Mouse (Mus musculus): Measurements from ENCODE around the gene Ubash3a. TPM values are rescaled to one million over a fixed set of nuclear protein-coding genes. Genes with fewer than 3 reads are reported as not detected.

Ubash3a gene
- total and polyA plus RNA-seq, 3 experiments = 27.6 to 57.4 (median 30.2) TPM

DNA sequence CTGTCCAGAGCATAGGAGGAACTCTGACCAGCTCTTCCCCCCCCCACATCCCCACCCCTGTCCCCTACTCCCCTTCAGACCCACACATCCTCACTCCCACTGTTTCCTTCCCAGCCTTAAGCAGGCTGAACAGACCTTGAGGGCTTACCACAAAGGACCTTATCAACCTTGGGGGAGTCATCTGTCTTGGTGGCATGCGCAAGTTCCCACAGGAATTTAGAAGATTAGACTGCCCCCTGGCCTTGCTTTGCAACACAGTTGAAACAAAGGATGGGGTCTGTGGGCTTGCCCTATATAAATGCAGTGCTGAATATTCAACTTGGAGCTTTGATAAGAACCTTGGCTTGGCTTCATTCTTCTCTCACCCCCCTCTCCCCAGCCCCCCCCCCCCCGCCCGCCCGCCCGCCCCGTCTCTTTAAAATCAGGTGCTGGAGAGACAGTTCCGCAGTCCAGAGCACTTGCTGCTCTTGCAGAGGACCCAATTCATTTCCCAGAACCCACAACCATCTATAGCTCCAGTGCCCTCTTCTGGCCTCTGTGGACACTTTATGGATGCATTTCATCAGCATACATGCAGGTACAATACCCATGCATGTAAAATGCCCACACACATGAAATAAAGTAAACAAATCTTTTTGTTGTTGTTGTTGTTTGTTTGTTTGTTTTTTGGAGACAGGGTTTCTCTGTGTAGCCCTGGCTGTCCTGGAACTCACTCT is 63.6 kb downstream of the Ubash3a start:
- H3K9me3 ChIP-seq (replicated peaks; ENCODE audit: insufficient read depth, low read length) = no peaks in the 10 kb centered on the region
- H3K9ac ChIP-seq (ENCODE audit: control insufficient read depth, low read depth, low read length, poor library complexity, severe bottlenecking) = no peak overlapping the region
- no peak for DNase-seq (ENCODE audit: low read depth, low spot score)
- H3K36me3 ChIP-seq (ENCODE audit: control insufficient read depth in 1 of 2, insufficient read depth in 2 of 2, low read length in 2 of 2) = peaks cover 0 to 4% of the 10 kb centered on the region in 2 experiments; a peak in 2 of 4 replicates
- no peaks in the 10 kb centered on the region for H3K79me2 ChIP-seq (ENCODE audit: control insufficient read depth, insufficient read depth, low read length, poor library complexity)
- peaks cover 2 to 19% of the 10 kb centered on the region in 2 experiments; a peak in 3 of 4 replicates for H3K4me1 ChIP-seq (ENCODE audit: control insufficient read depth in 1 of 2, insufficient read depth in 2 of 2, low read length in 2 of 2)
- no peak for TF ChIP-seq RCOR1 (IDR thresholded peaks at IDR 0.05; ENCODE audit: low read depth, low read length)
- TF ChIP-seq SIN3A (IDR thresholded peaks at IDR 0.05; ENCODE audit: low read length) = no peak
- TF ChIP-seq POLR2AphosphoS5 (IDR thresholded peaks at IDR 0.05; ENCODE audit: borderline replicate concordance, low read depth, low read length) = no peak
- TF ChIP-seq CTCF (IDR thresholded peaks at IDR 0.05 in 2 of 3, conservative IDR thresholded peaks at IDR 0.05 in 1 of 3; ENCODE audit: control insufficient read depth in 1 of 3, insufficient read depth in 1 of 3, low read depth in 2 of 3, low read length in 3 of 3, poor library complexity in 1 of 3, severe bottlenecking in 1 of 3) = peak in 1 of 3 experiments; percentile 11; a peak in 1 of 6 replicates
- no peaks in the 10 kb centered on the region for H3K27me3 ChIP-seq (ENCODE audit: control insufficient read depth in 1 of 2, insufficient read depth in 2 of 2, low read length in 2 of 2)
- no peak overlapping the region for H3K4me3 ChIP-seq (ENCODE audit: control insufficient read depth in 1 of 2, insufficient read depth in 1 of 2, low read depth in 2 of 2, low read length in 2 of 2)
- no peak overlapping the region for H3K27ac ChIP-seq (ENCODE audit: control insufficient read depth, low read depth, low read length)

DNA sequence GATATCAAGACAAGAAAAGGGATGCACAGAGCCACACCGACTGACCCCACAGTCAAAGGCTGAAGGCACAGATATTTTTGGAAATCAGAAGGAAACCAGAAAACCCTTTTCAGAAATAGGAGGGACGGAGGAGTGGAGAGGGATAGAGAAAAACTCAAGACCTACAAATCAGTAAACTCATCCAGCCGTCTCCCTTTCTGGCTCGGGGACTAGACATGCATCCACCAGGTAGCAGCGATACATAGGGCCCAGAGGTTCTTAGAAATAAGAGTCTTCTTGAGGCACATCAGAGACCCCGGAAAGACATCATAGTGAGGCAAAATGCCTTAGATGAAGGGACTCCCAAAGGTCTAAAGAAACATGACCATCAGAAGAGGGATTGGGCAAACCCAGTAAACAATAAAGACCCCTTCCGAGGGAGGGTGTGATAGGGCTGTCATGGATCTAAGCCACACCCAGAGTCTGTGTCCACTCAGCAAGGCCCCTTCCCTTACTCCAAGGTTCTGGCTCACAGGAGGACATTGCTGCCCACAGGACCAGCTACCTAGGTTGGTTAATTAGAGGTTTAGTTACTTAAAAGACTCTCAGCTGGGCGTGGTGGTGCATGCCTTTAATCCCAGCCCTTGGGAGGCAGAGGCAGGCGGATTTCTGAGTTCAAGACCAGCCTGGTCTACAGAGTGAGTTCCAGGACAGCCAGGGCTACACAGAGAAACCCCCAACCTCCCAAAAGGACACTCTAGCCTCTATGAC is 64.9 kb downstream of the Ubash3a start:
- H3K9me3 ChIP-seq (replicated peaks; ENCODE audit: insufficient read depth, low read length) = no peaks in the 10 kb centered on the region
- H3K27ac ChIP-seq (ENCODE audit: control insufficient read depth, low read depth, low read length) = no peak overlapping the region
- DNase-seq (ENCODE audit: low read depth, low spot score) = no peak
- H3K9ac ChIP-seq (ENCODE audit: control insufficient read depth, low read depth, low read length, poor library complexity, severe bottlenecking) = no peak overlapping the region
- H3K79me2 ChIP-seq (ENCODE audit: control insufficient read depth, insufficient read depth, low read length, poor library complexity) = no peaks in the 10 kb centered on the region
- no peak for TF ChIP-seq JUND (IDR thresholded peaks at IDR 0.05; ENCODE audit: low read depth, low read length)
- no peak for TF ChIP-seq E2F4 (IDR thresholded peaks at IDR 0.05; ENCODE audit: borderline replicate concordance, low read depth, low read length)
- TF ChIP-seq ETS1 (IDR thresholded peaks at IDR 0.05; ENCODE audit: low read depth, low read length) = no peak
- TF ChIP-seq ZC3H11A (IDR thresholded peaks at IDR 0.05; ENCODE audit: low read depth, low read length) = no peak
- no peak for TF ChIP-seq CHD1 (IDR thresholded peaks at IDR 0.05; ENCODE audit: low read depth, low read length)
- TF ChIP-seq MEF2A (IDR thresholded peaks at IDR 0.05; ENCODE audit: extremely low read depth, insufficient replicate concordance, low read depth, low read length, poor library complexity, severe bottlenecking) = no peak
- TF ChIP-seq NRF1 (IDR thresholded peaks at IDR 0.05; ENCODE audit: insufficient read depth, low read depth, low read length, poor library complexity, severe bottlenecking) = no peak
- TF ChIP-seq CHD2 (IDR thresholded peaks at IDR 0.05; ENCODE audit: low read length) = no peak
- no peak for TF ChIP-seq MXI1 (IDR thresholded peaks at IDR 0.05; ENCODE audit: low read depth, low read length)
- TF ChIP-seq POLR2A (IDR thresholded peaks at IDR 0.05; ENCODE audit: control insufficient read depth in 1 of 2, insufficient read depth in 1 of 2, low read depth in 1 of 2, low read length in 2 of 2, poor library complexity in 1 of 2) = no peak
- TF ChIP-seq SIN3A (IDR thresholded peaks at IDR 0.05; ENCODE audit: low read length) = no peak
- TF ChIP-seq KAT2A (conservative IDR thresholded peaks at IDR 0.05; ENCODE audit: low read depth, low read length) = no peak
- peaks cover 2 to 25% of the 10 kb centered on the region in 2 experiments; a peak in 3 of 4 replicates for H3K4me1 ChIP-seq (ENCODE audit: control insufficient read depth in 1 of 2, insufficient read depth in 2 of 2, low read length in 2 of 2)
- H3K4me3 ChIP-seq (ENCODE audit: control insufficient read depth in 1 of 2, insufficient read depth in 1 of 2, low read depth in 2 of 2, low read length in 2 of 2) = no peak overlapping the region
- peaks cover 0 to 5% of the 10 kb centered on the region in 2 experiments; a peak in 2 of 4 replicates for H3K36me3 ChIP-seq (ENCODE audit: control insufficient read depth in 1 of 2, insufficient read depth in 2 of 2, low read length in 2 of 2)
- H3K27me3 ChIP-seq (ENCODE audit: control insufficient read depth in 1 of 2, insufficient read depth in 2 of 2, low read length in 2 of 2) = no peaks in the 10 kb centered on the region
